Mouse (Mus musculus): ENCODE measurements around the gene Adam23.

Gene Adam23

DNA sequence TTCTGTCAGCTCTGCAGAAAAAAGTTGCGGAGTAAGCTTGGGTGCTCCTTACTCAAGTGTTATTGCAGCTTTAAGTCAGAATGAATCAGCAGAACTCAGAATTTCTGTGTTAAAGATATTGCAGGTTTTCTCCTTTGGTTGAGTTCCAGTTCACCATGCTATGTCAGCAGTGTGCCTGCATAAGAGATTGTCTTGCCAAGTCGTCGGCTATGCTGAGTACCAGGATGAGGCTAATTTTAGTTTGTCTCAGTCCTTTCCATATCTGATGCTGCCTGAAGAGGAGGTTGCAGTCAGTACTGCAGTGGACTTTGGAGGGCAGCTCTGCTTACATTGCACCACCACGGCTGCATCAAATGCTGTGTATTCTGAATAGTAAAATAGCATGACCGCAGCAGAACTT, 33.3 kb downstream of the Adam23 start:
- DNase-seq (ENCODE audit: low read depth): no peak

- DNase-seq (ENCODE audit: low read depth): no peak
These were observed 39.0 kb downstream of the Adam23 start for GRCm38 (mm10) chr1:63484646-63485045.

- no peak for DNase-seq (ENCODE audit: low read depth)
These were observed 41.0 kb downstream of the Adam23 start for GRCm38 (mm10) chr1:63486646-63487045.

DNA sequence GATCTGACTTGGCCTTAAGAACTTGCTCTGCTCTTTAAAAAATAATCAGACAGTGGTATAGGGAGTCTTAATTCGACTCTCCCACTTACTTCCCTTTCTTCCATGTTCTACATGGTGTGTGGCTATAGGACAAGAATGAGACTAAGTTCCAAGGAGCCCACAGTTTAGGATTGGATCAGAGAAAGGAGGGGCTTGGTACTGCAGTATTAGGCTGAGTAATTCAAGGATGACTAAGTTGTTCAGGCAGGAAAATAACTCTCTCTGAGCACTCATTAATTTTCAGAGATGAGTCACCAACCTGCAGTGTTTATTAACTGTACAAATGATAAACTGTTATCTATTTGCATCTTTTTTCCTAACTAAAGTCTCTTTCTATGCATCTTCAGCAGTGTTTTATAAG, 45.3 kb downstream of the Adam23 start:
- no peak for DNase-seq (ENCODE audit: low read depth)

GRCm38 (mm10) chr1:63493325-63493724, 47.6 kb downstream of the Adam23 start:
- no peak for DNase-seq (ENCODE audit: low read depth)

- no peak for DNase-seq (ENCODE audit: low read depth)
These were observed 61.7 kb downstream of the Adam23 start for GRCm38 (mm10) chr1:63507386-63507785.

DNA sequence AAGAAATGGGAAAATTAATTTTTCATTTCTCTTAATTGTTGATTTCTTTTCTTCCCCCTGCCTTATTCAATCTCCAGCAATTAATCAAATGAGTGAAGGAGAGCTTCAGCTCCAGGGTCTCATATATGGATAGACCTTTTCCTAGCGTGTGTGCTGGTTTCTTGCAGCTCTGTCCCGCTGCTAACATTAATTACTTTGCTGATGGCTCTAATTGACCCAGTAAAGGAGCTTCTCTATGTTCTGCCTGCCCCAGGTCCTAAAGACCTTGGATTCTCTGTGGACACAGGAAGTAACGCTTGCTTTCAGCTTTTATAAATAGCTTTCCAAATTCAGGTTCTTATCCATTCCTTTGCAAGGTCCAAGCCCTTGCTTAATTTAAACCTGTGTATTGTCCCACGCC, 63.1 kb downstream of the Adam23 start:
- no peak for DNase-seq (ENCODE audit: low read depth)

DNA sequence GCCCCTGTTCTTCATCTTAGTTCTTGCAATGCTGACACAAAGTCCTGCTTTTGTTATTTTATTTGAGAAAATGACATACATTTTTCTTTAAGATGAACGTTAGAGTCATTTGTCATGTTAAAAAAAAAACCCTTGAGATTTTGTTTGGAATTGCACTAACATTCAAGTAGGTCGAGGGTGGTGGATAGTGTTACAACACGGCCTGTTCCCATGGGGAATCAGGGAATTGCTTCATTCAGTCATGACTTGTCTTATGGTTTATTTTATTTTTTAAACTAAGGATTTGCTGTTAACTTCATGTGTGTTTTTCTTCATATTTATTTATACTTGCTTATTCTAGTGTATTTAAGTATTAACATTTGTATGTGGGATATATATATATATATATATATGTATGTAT, 65.7 kb downstream of the Adam23 start:
- no peak for DNase-seq (ENCODE audit: low read depth)

GRCm38 (mm10) chr1:63517800-63518199, 72.1 kb downstream of the Adam23 start:
- no peak for DNase-seq (ENCODE audit: low read depth)

DNA sequence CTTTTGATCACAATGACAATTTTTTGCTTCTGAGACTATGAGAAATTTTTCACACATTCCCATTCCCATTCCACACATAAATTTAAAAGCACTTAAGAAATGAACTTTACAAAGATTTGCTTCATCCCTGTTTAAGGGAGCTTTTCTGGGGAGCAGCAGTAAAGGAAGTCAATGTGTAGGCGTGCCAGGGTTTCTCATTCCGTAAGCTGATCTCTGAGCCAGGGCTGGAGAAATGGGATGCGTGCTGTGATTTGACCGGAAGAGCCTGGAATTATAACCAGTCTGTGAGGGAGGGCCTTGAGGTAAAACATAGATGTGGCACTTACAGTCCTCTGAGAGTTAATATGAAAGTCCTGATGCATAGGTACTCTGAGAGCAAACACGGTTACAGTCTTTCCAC, 73.1 kb downstream of the Adam23 start:
- DNase-seq (ENCODE audit: low read depth): no peak

DNA sequence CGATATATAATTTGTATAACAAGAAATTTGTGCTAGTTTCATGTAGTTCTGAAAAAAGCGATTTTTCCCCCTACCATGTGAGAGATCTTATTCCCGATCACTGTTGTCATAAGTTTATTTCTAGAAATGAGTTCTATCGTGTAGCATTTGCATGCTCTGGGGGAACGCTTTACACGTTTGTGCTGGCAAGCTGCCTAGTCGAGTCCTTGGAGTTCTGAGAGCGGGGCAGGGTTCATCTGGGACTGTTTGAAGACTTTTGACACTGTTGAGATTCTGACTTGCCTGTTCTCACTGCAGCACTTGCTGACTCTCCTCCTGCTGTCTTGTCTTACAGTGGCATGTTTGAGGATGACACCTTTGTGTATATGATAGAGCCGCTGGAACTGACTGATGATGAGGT, 84.2 kb downstream of the Adam23 start:
- DNase-seq (ENCODE audit: low read depth): no peak

DNA sequence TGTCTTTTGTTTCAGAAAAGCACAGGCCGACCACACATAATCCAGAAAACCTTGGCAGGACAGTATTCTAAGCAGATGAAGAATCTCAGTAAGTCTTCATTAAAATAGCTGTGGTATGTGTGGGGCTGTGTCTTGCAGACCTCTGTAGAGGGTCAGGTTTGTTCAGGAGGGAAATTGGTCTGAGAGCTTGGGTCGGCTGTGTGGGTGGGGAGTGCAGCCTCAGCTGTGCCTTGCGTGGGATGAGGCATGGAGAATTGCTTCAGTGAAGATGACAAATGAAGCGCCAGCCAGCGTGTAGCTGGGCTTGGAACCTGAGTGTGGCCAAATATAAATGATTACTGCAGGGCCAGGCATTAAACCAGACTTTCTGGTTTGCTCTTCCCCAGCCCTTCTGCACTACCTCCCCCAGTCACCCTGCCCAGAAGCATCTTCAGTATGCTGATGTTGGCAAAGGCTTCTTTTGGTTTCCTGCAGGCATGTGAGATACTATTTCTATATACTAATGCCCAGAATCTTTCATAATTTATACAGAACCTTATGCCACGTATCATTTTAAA, 88.7 kb downstream of the Adam23 start:
- no peak for DNase-seq (ENCODE audit: low read depth)

GRCm38 (mm10) chr1:63539884-63540613, 94.4 kb downstream of the Adam23 start:
- no peak for DNase-seq (ENCODE audit: low read depth)

DNA sequence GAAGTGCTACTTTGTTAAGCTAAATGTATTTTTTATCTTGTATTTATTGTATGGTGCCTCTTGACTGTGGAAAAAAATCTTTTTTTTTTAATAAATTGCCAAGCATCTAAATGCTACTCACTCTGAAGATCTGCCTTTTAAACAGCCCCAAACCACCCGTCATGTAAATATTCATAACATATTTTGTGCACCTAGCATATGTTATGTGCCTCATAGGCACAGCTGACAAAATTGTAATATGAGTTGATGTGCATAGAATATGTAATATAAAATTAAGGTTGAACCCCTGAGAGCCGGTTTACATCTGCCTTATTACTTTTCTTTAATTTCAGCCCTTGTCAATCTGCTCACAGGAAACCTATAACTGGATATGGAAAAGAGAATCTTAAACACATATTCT, 98.4 kb downstream of the Adam23 start:
- DNase-seq (ENCODE audit: low read depth): no peak

GRCm38 (mm10) chr1:63553039-63553438, 107.3 kb downstream of the Adam23 start:
- DNase-seq (ENCODE audit: low read depth): no peak

DNA sequence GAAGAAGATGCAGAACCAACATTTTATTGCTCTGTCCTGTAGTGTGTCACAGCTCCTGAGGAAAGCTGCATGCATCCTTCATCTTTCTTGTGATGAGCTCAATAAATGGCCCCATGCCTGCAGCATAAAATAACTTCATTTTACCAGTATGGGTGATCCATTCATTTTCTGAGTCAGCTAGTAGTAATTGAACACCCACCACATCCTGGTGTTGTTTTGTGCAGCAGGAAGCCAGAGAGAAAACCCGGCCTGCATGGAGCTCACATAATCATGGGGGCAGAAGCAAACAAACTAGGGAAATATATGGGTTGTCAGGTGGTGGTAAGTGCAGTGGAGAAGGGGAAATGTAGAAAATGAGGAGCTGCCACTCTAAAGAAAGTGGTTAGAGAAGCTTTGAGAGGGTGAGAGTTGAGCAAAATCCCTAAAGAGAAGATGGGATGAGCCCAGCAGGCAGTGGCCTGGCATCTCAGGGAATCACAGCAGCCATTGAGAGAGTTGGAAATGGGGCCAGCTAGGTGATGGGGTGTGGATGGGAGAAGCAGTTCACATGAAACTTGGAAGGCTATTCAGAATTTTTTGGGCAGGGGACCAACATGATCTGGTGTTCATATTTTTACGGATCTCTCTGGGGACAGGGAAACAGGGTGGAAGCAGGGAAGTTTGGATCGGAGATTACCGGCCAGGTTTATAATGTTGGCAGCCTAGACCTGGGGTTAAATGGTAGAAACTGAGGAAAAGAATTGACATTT, 116.3 kb downstream of the Adam23 start:
- no peak for DNase-seq (ENCODE audit: low read depth)

DNA sequence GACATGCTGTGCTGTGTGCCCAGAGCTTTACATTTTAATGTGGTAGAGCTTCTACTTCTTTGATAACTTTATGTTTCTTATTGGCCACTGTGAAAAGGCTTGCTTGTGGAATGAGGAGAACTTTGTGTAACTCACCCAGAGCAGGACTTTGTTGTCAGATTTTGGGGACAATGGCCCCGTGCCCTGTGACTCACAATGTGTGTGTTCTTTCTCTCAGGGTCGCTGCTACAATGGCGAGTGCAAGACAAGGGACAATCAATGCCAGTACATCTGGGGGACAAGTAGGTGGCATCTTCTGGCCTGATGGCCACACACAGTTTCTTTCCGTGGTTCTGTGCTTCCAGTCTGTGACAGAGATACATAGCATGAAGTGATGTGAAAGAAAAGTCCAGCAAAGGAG, 118.2 kb downstream of the Adam23 start:
- no peak for DNase-seq (ENCODE audit: low read depth)

- no peak for DNase-seq (ENCODE audit: low read depth)
These were observed 120.8 kb downstream of the Adam23 start for GRCm38 (mm10) chr1:63566501-63566900.

DNA sequence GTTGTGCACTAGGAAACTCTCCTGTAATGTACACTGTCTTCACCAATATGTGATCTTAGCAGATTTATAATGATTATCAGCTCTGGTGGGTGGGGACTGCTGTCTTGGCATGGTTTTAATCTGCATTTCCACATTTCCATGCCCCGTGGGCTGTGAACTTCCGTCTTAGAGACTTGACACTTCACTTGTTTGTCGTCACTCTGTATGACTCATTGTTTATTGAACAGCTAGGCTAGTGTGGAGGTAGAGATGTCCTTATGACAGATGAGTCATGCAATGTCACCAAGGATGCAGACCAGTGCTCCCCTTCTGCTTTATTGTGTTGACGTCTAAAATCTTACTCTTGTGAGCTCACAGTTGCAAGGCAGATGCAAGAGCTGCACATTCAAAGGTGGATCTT, 121.3 kb downstream of the Adam23 start:
- no peak for DNase-seq (ENCODE audit: low read depth)

GRCm38 (mm10) chr1:63572229-63572628, 126.5 kb downstream of the Adam23 start:
- no peak for DNase-seq (ENCODE audit: low read depth)

- DNase-seq (ENCODE audit: low read depth): no peak
These were observed 127.7 kb downstream of the Adam23 start for GRCm38 (mm10) chr1:63573432-63573831.

DNA sequence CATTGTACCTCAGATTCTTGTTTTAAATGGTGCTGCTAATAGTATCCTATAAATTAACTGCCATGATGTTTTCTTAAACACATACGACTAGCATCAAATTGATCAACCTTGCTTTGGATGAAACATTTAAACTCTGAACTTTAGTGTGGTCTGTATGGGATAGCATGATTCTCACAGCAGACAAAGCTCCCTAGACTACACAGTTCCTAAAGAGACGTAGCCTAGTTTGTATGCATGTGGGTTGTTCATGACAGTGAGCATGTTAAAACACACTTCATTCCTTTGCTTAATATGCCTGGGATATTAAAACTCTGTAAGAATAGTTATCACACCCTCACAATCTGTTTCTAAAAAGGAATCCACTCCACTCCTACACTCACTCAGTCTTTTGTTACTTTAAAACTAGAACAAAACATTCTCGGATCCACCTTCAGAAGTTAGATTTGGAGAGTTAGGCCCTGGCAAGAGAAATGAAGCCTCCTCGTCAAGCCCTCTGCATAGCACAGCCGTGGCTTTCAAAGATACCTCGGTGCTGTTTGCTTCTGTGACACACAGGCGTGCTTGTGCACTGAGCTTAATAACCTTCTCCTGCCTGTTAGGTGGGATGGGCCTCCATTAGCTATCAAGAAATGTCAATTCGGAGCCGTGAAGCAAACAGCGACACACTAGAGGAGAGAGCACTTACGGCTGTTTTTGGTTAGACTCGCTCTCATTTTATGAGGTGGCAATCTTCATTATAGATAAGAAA, 128.3 kb downstream of the Adam23 start:
- no peak for DNase-seq (ENCODE audit: low read depth)

- DNase-seq (ENCODE audit: low read depth): no peak
These were observed 131.1 kb downstream of the Adam23 start for GRCm38 (mm10) chr1:63576803-63577202.
